8 mouse cellular contexts compared by ENCODE assay signal in genomic region chr13:100015937-100016336, GRCm38 (mm10). TPM values are rescaled to one million over a fixed set of nuclear protein-coding genes. Genes with fewer than 3 reads are reported as not detected.
DNase-seq lines count a peak whose midpoint lies in the region; ATAC-seq and TF ChIP-seq lines count a peak whose summit lies in the region.

No protein-coding gene starts in this region.

- no peaks in the 10 kb centered on the region for H3K9me3 ChIP-seq in E14TG2a.4 (ENCODE audit: low read length)
- H3K9me3 ChIP-seq in forebrain, embryonic 12.5 days, result no peaks in the 10 kb centered on the region
- no peaks in the 10 kb centered on the region for H3K9me3 ChIP-seq in liver, embryonic 13.5 days (replicated peaks)

- ATAC-seq in forebrain, embryonic 12.5 days (ENCODE audit: low FRiP score), result peak; percentile 36
- peak; percentile 4; the same call in 1 of the 2 replicates for ATAC-seq in liver, embryonic 13.5 days (ENCODE audit: low read depth)

- 13% methylated on average over 8 of the region's 8 CpGs for WGBS in forebrain, embryonic 12.5 days
- WGBS in liver, embryonic 13.5 days (ENCODE audit: insufficient replicate concordance), result 14% methylated on average over 8 of the region's 8 CpGs

- H3K27me3 ChIP-seq in E14TG2a.4 (ENCODE audit: insufficient read depth, low read length), result no peaks in the 10 kb centered on the region
- no peaks in the 10 kb centered on the region for H3K27me3 ChIP-seq in forebrain, embryonic 12.5 days
- no peaks in the 10 kb centered on the region for H3K27me3 ChIP-seq in liver, embryonic 13.5 days

- peaks cover 11% of the 10 kb centered on the region for H3K36me3 ChIP-seq in E14TG2a.4 (ENCODE audit: insufficient read depth, low read length)
- peaks cover 8% of the 10 kb centered on the region; the same call in 1 of the 2 replicates for H3K36me3 ChIP-seq in forebrain, embryonic 12.5 days (replicated peaks)
- peaks cover 10% of the 10 kb centered on the region for H3K36me3 ChIP-seq in liver, embryonic 13.5 days

- peak overlapping the region; percentile 62 for H3K9ac ChIP-seq in forebrain, embryonic 12.5 days
- peak overlapping the region; percentile 74 for H3K9ac ChIP-seq in liver, embryonic 13.5 days

- H3K27ac ChIP-seq in gastrocnemius, adult 2 months, result peak overlapping the region; percentile 95
- H3K27ac ChIP-seq in forebrain, embryonic 12.5 days, result peak overlapping the region; percentile 56; the same call in 1 of the 2 replicates
- peak overlapping the region; percentile 66 for H3K27ac ChIP-seq in liver, embryonic 13.5 days

- no peak for DNase-seq in gastrocnemius, adult 2 months
- DNase-seq in gastrocnemius, adult 18-20 months (ENCODE audit: low spot score), result no peak
- DNase-seq in liver, embryonic 13.5 days, result no peak
- no peak for DNase-seq in left cerebral cortex, adult 9 months (ENCODE audit: low spot score in 2 of 2)
- no peak for DNase-seq in right cerebral cortex, postnatal 4 days
- no peak for DNase-seq in spleen, postnatal 10 days (ENCODE audit: low spot score in 2 of 2)

- H3K4me2 ChIP-seq in forebrain, embryonic 12.5 days, result peak overlapping the region; percentile 88
- H3K4me2 ChIP-seq in liver, embryonic 13.5 days, result peak overlapping the region; percentile 95

- intact Hi-C loops in gastrocnemius, adult 2 months (cut with DNase I), result no loop called here

- peaks cover 19% of the 10 kb centered on the region for H3K4me1 ChIP-seq in E14TG2a.4 (replicated peaks; ENCODE audit: low read depth, low read length)
- H3K4me1 ChIP-seq in forebrain, embryonic 12.5 days, result peaks cover 19% of the 10 kb centered on the region
- H3K4me1 ChIP-seq in liver, embryonic 13.5 days (replicated peaks), result peaks cover 32% of the 10 kb centered on the region

- H3K4me3 ChIP-seq in gastrocnemius, adult 2 months, result peak overlapping the region; percentile 96
- peak overlapping the region; percentile 91 for H3K4me3 ChIP-seq in E14TG2a.4 (replicated peaks; ENCODE audit: low read length)
- H3K4me3 ChIP-seq in forebrain, embryonic 12.5 days (replicated peaks), result peak overlapping the region; percentile 72
- H3K4me3 ChIP-seq in liver, embryonic 13.5 days (replicated peaks), result peak overlapping the region; percentile 73

- no peak for TF ChIP-seq CTCF in gastrocnemius, adult 2 months (IDR thresholded peaks at IDR 0.05)
- no peak for TF ChIP-seq CTCF in E14TG2a.4 (conservative IDR thresholded peaks at IDR 0.05; ENCODE audit: low read length)

RNA-seq across cellular contexts. Expression of gene Mccc2, which starts 0.5 kb away (rescaled TPM):
- 10 to 100 TPM; 30.4 to 42.8 TPM for total RNA-seq in gastrocnemius, adult 2 months (2021)
- total RNA-seq in gastrocnemius, adult 18-20 months (2021), result 10 to 100 TPM; 29.2 to 33.6 TPM
- 36.6 and 39.8 TPM in 2 replicates for polyA plus RNA-seq in forebrain, embryonic 12.5 days (2016; fragmentation: Nextera tagmentation; extraction: Ambion mirVana)
- polyA plus RNA-seq in liver, embryonic 13.5 days (2015; fragmentation: Nextera tagmentation; extraction: Ambion mirVana), result 16.2 and 21.3 TPM in 2 replicates
